Mouse (Mus musculus) ES-Bruce4 (cell line): ENCODE data around the gene Nfkbib.

Experiments
- CTCF ChIP-seq: IDR thresholded peaks from one replicate; pipeline ENCODE4 v1.8.1; 2011; ENCODE audit warnings: low read depth, low read length
- EP300 ChIP-seq: IDR thresholded peaks from 2 replicates; pipeline ENCODE4 v1.6.1; 2011; ENCODE audit warnings: low read depth, low read length; ENCODE audit not compliant: insufficient read depth

- no peak for TF ChIP-seq CTCF
- TF ChIP-seq EP300 = no peak
Observed at GRCm38 (mm10) chr7:28806869-28807268, 39.6 kb upstream of the Nfkbib start.
